Mouse (Mus musculus) hematopoietic multipotent progenitor cell, adult 10-12 weeks (in vitro differentiated cells): Measurements from ENCODE around the gene Ttll7. TPM values are rescaled to one million over a fixed set of nuclear protein-coding genes. Genes with fewer than 3 reads are reported as not detected.

Experiments
- polyA plus RNA-seq: library from polyadenylated mRNA; stranded (reverse); fragments of >175 nt; gene quantifications from 2 replicates; pipeline ENCODE4 v1.2.3, GENCODE M21; 2012; ENCODE audit warnings: low replicate concordance

Gene Ttll7
- polyA plus RNA-seq, result 0.04 TPM in 1 of 2 replicates, not detected in the other

DNA sequence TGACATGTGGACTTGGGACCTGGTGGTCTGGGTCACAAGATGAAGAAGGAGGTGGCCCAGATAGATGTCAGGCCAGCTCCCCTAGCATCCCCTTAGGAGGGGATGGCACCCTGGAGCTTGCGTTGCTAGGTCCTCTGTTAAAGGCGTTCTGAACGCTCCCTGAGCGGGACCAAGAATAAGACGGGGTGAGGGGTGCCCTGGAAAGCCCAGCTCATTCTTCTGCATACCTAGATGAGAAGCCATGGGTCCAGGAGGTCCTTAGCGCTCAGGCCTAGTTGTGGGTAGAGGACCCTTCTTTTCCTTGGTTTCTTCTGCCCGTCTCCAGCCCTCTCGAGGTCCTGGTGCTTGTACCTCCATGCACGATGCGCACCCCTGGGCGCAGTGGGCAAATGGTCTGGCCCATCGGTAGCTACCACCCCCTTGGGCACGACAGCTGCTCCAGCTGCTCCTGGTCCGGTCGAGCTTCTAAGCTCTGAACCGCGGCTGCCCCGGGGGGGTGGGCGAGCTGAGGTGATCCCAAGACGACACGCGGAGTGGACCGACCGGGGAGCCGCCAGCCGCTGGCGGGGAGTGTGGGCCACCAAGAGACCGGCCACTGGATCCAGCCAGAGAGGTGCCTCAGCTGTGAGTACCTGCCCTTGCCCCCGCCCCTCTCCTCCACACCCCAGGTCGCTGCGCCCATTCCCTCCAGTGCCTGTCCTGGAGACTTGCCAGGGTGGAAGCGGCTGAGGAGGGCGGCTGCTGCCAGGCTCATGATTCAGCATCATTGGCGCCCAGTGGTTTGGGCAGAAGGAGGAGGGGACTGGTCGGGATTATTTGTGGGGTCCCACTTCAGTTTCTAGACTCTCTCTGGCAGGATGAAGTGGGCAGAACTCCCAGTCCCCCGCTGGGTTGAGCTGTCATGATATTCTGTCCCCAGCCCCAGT, at the start of gene Ttll7:
Gene Ttll7, plus strand, starts transcription at position 402 of the 926 bp plus-strand sequence.

DNA sequence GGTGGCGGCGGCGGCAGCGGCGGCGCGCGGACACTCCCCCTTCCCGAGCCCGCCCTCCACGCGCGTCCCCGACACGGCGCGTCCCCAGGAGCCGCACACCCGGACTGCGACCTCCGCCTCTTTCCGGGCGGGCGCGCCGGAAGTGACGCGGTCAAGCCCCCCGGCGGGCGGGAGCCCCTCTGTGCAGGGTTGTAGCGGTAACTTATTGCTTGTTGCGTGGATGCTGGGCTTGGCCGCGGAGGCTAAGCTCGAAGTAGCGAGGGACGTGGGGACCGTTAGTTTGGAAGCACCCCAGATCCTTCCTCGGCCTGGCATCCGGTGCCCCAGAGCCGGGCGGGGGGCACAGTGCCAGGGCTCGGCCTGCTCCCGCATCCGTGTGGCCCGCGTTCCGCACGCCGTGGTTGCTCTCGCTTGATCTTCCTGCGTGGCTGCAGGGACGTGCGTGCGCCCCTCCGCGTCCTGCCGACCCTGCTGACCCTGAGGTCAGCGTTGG, 39.2 kb upstream of the Ttll7 start, which contains the start of gene Prkacb:
Gene Prkacb, minus strand, starts transcription at position 90 of the 493 bp plus-strand sequence.

Other genes with a start within 250 kb of the Ttll7 start
- gene Dnase2b, start 236.8 kb upstream of the Ttll7 start, polyA plus RNA-seq, result not detected in 2 replicates
- 0.11 TPM in 1 of 2 replicates, not detected in the other for gene 4930503B20Rik, start 201.1 kb upstream of the Ttll7 start, polyA plus RNA-seq
- gene Samd13, start 166.8 kb upstream of the Ttll7 start, polyA plus RNA-seq, result 0.26 and 0.31 TPM in 2 replicates
- 12.6 and 27.1 TPM in 2 replicates for gene Prkacb, start 39.4 kb upstream of the Ttll7 start, polyA plus RNA-seq